Mouse (Mus musculus): Measurements from ENCODE around the gene Il24.

- no peak for TF ChIP-seq CTCF (IDR thresholded peaks at IDR 0.05; ENCODE audit: low read depth, low read length)
- no peak for TF ChIP-seq EP300 (IDR thresholded peaks at IDR 0.05; ENCODE audit: insufficient read depth, low read depth, low read length)
- TF ChIP-seq POLR2A (IDR thresholded peaks at IDR 0.05; ENCODE audit: insufficient read depth, low read length), result no peak
Observed at GRCm38 (mm10) chr1:130877889-130878614, 9.2 kb downstream of the Il24 start.

Measured in ES-Bruce4 (cell line).